Mouse (Mus musculus) heart, postnatal 0 days (tissue): ENCODE data around the gene Timp3. TPM values are rescaled to one million over a fixed set of nuclear protein-coding genes. Genes with fewer than 3 reads are reported as not detected.
A peak's percentile ranks its signal among the peaks of the same experiment; 100 is the strongest.

Experiments
- ATAC-seq: fragments of 200-750 bp; cut with Nextera tagmentation; 2 replicates; pipeline ENCODE4 v1.8.0; 2017; ENCODE audit warnings: low read depth, moderate number of reproducible peaks, moderate library complexity; ENCODE audit not compliant: insufficient read depth
- DNase-seq: peaks from one replicate; pipeline ENCODE4 v3.0.0-alpha.2; 2016; ENCODE audit warnings: low spot score
- H3K27ac ChIP-seq: fragments of 300-500 bp; sonication (generic); 2 replicates; pipeline ENCODE4 v1.5.1; 2014; ENCODE audit warnings: low read depth, mild to moderate bottlenecking
- H3K27me3 ChIP-seq: fragments of 300-500 bp; sonication (generic); 2 replicates; pipeline ENCODE4 v1.6.1; 2014; ENCODE audit warnings: low read length, mixed read lengths; ENCODE audit not compliant: control insufficient read depth, insufficient read depth
- H3K36me3 ChIP-seq: fragments of 300-500 bp; sonication (generic); replicated peaks from 2 replicates; pipeline ENCODE4 v1.6.1; 2014; ENCODE audit warnings: low read length, mixed read lengths; ENCODE audit not compliant: control insufficient read depth, insufficient read depth
- H3K4me1 ChIP-seq: fragments of 300-500 bp; sonication (generic); 2 replicates; pipeline ENCODE4 v1.6.1; 2014; ENCODE audit warnings: antibody characterized with exemption; ENCODE audit not compliant: control insufficient read depth, insufficient read depth
- H3K4me2 ChIP-seq: fragments of 300-500 bp; sonication (generic); 2 replicates; pipeline ENCODE4 v1.6.1; 2014; ENCODE audit warnings: low read depth, mild to moderate bottlenecking, low read length, moderate library complexity
- H3K4me3 ChIP-seq: fragments of 300-500 bp; sonication (generic); 2 replicates; pipeline ENCODE4 v1.5.1; 2014; ENCODE audit warnings: low read depth, low read length
- H3K9ac ChIP-seq: fragments of 300-500 bp; sonication (generic); replicated peaks from 2 replicates; pipeline ENCODE4 v1.6.1; 2014; ENCODE audit warnings: low read depth, low read length, mixed read lengths
- H3K9me3 ChIP-seq: fragments of 300-500 bp; sonication (generic); replicated peaks from 2 replicates; pipeline ENCODE4 v1.6.1; 2016; ENCODE audit warnings: low read length; ENCODE audit not compliant: control insufficient read depth
- CTCF ChIP-seq: IDR thresholded peaks from 2 replicates; pipeline ENCODE4 v1.5.1; 2016; ENCODE audit warnings: antibody characterized with exemption, control low read depth, low read depth
- EP300 ChIP-seq: IDR thresholded peaks from 2 replicates; pipeline ENCODE4 v1.6.1; 2016; ENCODE audit warnings: antibody characterized with exemption, low read depth
- WGBS: fragments of 180-500 bp; shearing (Covaris S2); extraction: QIAGEN DNeasy Blood & Tissue Kit; methylation state at CpG from one replicate; pipeline ENCODE4 v1.1.7; 2014; 5-methylcytosine and 5-hydroxymethylcytosine counted together
- polyA plus RNA-seq: library from polyadenylated mRNA; unstranded; fragments of >200 nt; fragmentation: Nextera tagmentation; extraction: Ambion mirVana; gene quantifications from 2 replicates; pipeline ENCODE4 v1.2.1, GENCODE M21; 2015
- total RNA-seq: library from RNA; depleted of rRNA; stranded (reverse); fragments of >200 nt; gene quantifications from 2 replicates; pipeline ENCODE4 v1.2.3, GENCODE M21; 2014; ENCODE audit warnings: low replicate concordance

Gene Timp3
- total and polyA plus RNA-seq, 2 experiments from 2014 or later, result 66.0 to 164 TPM

DNA sequence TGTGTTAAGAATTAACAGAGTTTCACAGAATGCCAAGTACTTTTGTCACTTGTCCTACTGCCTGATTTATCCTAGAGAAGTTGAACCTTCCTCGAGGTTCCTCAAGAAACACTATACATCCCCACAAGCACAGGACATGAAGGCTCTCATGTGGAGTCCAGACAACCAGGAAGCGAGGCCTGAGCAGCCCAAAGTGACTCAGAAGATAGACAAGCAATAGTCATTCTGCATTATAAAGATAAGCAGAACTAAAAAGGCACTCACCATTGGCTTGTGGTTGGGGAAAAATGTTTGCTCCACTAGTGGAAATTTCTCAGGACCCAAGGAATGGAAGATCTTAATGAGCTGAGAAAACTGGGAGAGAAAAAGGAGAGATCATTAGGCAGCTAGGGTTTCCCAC, 51.1 kb downstream of the Timp3 start:
- ATAC-seq (no peak), DNase-seq (no peak)
- Histone ChIP-seq H3K27me3 (no peaks in the 10 kb centered on the region), H3K4me3 (no peak overlapping the region), H3K27ac (no peak overlapping the region), H3K36me3 (peaks cover 38% of the 10 kb centered on the region), H3K4me2 (no peak overlapping the region), H3K4me1 (peaks cover 3% of the 10 kb centered on the region; the same call in 1 of the 2 replicates), H3K9ac (no peak overlapping the region), H3K9me3 (no peaks in the 10 kb centered on the region)
- no peak for TF ChIP-seq EP300
- TF ChIP-seq CTCF, result no peak
- 66% methylated on average over 2 of the region's 2 CpGs for WGBS

DNA sequence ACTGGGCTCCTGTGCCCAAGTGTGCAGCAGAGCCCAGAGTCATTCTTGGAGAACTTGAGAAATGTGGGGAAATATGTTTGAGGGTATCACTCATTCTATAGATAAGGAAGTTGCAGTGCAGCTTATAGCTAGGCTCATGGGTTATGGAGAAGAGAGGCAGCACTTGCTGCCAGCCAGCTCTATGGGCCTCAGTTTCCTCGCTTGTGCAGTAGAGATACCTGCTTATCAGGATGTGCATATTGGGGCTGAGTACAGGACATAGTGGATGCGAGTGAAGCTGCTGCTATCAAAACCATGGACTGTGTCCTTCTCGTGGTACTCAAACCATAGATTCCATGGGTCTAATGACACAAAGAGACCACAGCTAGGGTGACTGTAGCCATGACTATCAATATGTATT, 52.3 kb downstream of the Timp3 start:
- TF ChIP-seq EP300 (no peak), CTCF (no peak)
- H3K9me3 ChIP-seq, result no peaks in the 10 kb centered on the region
- no peak for DNase-seq
- no peak overlapping the region for H3K4me3 ChIP-seq
- ATAC-seq, result no peak
- no peak overlapping the region for H3K4me2 ChIP-seq
- H3K4me1 ChIP-seq, result no peaks in the 10 kb centered on the region; the same call in 1 of the 2 replicates
- no peak overlapping the region for H3K9ac ChIP-seq
- 86% methylated on average over 3 of the region's 3 CpGs for WGBS
- H3K27me3 ChIP-seq, result no peaks in the 10 kb centered on the region
- no peak overlapping the region for H3K27ac ChIP-seq
- H3K36me3 ChIP-seq, result peaks cover 29% of the 10 kb centered on the region

DNA sequence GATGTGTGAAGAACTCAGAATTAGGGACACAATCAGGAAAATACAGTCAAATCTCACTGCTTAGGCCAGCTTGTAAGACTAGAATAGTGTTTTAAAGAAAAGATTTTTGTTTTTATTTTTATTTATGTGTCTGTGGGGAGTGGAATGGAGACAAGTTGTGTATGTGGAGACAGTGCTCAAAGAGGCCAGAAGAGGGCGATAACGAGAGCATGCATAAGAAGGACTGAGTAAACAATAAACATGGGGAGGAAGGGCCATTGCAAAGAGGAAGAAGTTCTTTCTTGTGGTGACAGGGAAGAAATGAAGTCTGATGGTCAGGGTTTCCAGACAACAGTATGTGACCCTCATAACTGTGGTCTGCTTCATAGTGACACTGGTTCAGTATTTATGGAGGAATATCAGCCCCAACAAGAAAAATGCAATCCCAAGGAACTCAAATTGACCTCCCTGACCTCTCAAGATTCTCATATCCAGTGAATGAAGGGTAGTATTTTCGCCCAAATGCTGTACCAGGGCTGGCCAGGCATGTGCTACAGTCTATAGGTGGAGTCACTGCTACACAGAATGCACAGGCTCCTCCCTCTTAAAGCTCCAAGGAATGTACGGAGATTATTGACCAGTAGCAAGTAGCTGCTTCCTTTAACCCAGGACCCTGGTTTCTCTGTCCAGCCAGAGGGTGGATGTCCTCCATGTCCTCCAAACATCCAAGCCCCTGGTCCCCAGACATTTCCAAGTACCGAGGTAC, 56.8 kb downstream of the Timp3 start:
- WGBS, result 55% methylated on average over 5 of the region's 5 CpGs

GRCm38 (mm10) chr10:86358307-86358975, 58.3 kb downstream of the Timp3 start:
- Histone ChIP-seq H3K9ac (no peak overlapping the region), H3K27me3 (no peaks in the 10 kb centered on the region), H3K4me2 (no peak overlapping the region), H3K4me3 (no peak overlapping the region), H3K9me3 (no peaks in the 10 kb centered on the region), H3K36me3 (no peaks in the 10 kb centered on the region), H3K27ac (no peak overlapping the region), H3K4me1 (no peaks in the 10 kb centered on the region)
- TF ChIP-seq EP300 (no peak), CTCF (no peak)
- ATAC-seq (no peak), DNase-seq (no peak)
- WGBS, result 81% methylated on average over 7 of the region's 7 CpGs

More for the DNA sequence above, 56.8 kb downstream of the Timp3 start:
- no peak for DNase-seq
- no peak overlapping the region for H3K4me3 ChIP-seq
- H3K27me3 ChIP-seq, result no peaks in the 10 kb centered on the region
- no peak overlapping the region for H3K27ac ChIP-seq
- TF ChIP-seq EP300 (no peak), CTCF (peak; percentile 65)
- no peaks in the 10 kb centered on the region for H3K9me3 ChIP-seq
- H3K4me1 ChIP-seq, result no peaks in the 10 kb centered on the region; the same call in 1 of the 2 replicates
- H3K4me2 ChIP-seq, result no peak overlapping the region
- no peaks in the 10 kb centered on the region for H3K36me3 ChIP-seq
- no peak for ATAC-seq
- no peak overlapping the region for H3K9ac ChIP-seq

- TF ChIP-seq CTCF (no peak), EP300 (no peak)
- no peak for ATAC-seq
- Histone ChIP-seq H3K27ac (no peak overlapping the region), H3K9ac (no peak overlapping the region), H3K27me3 (no peaks in the 10 kb centered on the region), H3K4me1 (no peaks in the 10 kb centered on the region), H3K36me3 (no peaks in the 10 kb centered on the region), H3K4me2 (no peak overlapping the region), H3K4me3 (no peak overlapping the region), H3K9me3 (no peaks in the 10 kb centered on the region)
- 62% methylated on average over 2 of the region's 2 CpGs for WGBS
- DNase-seq, result no peak
Measured at GRCm38 (mm10) chr10:86359208-86359607, 59.0 kb downstream of the Timp3 start.
